Mouse (Mus musculus): Measurements from ENCODE around the gene Suclg2.

DNA sequence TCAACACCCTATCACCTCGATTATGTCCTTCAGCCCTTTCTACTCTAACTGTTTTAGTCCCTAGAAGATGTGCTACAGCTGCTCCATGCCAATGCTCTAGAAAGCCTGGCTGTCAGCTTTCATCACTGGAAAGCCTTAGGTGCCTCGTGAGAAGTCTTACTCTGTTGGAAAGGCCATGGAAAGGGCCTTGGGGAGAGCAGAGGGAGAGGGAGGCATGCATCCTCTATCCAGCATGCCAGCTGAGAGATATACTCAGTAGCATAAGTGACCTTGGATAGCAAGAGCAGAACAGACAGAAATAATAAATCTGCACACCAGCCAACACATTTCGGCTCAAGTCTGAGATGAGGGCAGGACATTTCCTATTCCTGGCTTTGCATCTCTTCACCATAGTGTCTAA is 173.3 kb downstream of the Suclg2 start:
- TF ChIP-seq CTCF (IDR thresholded peaks at IDR 0.05) (no peak), POLR2A (IDR thresholded peaks at IDR 0.05; ENCODE audit: insufficient read depth, low read depth, low read length) (no peak)

All from heart, adult 2 months (tissue).